Mouse (Mus musculus): ENCODE results near the gene Slamf6.
A peak's percentile ranks its signal among the peaks of the same experiment; 100 is the strongest.
"Not testable (repeated sequence)": the region's sequence is repeated elsewhere in the genome, so short reads cannot be mapped to it uniquely, and the experiment has no call there.

Slamf6 gene

GRCm38 (mm10) chr1:171917305-171918039 lies at the start of gene Slamf6:
Gene Slamf6 (plus strand): TSS chr1:171917515.
- no peak for DNase-seq

- DNase-seq = no peak
Measured at GRCm38 (mm10) chr1:171886989-171887388, 30.3 kb upstream of the Slamf6 start.

GRCm38 (mm10) chr1:171895364-171895763 lies 22.0 kb upstream of the Slamf6 start, which contains the start of gene Gm10521:
Gene Gm10521 (plus strand): TSS chr1:171895664.
- DNase-seq = not testable (repeated sequence)

- DNase-seq = no peak
Measured at GRCm38 (mm10) chr1:171904011-171904410, 13.3 kb upstream of the Slamf6 start.

DNA sequence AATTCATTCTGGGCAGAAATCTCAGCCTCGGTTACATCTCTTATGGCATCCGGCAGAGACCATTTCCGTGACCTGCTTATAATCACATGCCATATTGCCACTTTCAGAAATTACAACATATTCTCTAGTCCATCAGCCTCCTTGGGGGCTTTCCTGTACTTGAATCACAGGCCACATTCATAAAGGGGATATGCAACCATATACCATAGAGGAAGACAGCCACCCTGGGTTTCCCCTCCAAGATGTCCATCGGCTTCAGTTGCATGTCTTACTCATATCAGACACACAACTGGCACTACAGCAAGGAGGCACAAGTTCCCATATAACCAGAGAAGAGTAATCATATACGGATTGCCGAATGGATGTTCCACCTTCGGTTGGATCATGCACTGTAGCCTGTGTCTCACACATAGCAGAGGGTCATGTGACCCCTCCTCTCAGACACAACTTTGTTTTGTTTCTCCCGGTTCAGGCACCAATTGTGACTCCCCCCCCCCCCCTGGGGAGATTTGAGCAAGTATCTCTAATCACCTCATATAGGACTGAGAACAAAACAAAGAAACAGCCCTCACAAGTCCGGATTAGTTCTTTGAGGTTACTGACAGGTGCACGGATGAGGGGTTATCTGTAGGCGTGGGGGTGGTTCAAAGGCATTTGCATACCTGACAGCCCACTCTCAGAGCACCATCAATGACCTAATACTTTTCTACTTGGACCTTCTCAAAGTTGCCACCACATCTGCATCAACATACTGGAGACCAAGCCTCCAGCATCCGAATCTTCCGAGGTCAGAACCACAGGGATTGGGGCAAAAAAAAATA lies 1.5 kb upstream of the Slamf6 start:
- DNase-seq = no peak

DNA sequence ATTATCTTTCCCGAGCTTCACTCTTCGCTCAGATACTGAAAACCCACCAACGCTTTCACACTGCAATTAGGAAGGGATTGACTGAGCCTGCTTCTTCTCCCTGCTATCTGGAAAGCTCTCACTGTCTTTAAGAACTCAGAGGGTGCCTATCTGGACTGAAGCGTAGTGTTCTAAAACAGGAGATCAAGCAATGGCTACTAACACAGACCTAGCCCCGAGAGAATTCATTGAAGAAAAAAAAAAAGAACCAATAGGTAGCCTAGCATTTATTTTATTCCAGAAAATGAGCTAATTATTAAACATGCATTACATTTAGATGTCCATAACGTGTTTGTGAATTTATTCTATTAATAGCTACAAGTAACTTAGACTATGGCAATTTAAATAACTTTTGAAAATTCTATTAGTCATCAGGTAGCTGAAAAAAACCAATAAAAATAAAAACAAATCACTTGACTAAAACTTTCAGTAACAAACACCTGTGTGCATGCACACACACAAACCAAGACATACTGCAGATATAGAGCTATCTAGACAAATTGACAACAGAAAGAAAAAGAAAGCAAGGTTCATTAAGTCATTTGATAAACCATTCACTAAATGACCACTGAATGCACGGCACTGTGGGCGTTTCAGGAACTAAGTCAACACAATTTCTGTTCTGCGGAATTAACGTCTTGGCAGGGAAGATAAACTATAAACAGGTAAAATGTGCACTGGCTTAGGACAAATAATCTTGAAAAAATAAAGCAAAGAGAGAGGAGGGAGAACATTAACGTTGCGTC lies 1.0 kb downstream of the Slamf6 start:
- no peak for DNase-seq

- DNase-seq = no peak
Measured at GRCm38 (mm10) chr1:171919193-171919592, 1.9 kb downstream of the Slamf6 start.

DNA sequence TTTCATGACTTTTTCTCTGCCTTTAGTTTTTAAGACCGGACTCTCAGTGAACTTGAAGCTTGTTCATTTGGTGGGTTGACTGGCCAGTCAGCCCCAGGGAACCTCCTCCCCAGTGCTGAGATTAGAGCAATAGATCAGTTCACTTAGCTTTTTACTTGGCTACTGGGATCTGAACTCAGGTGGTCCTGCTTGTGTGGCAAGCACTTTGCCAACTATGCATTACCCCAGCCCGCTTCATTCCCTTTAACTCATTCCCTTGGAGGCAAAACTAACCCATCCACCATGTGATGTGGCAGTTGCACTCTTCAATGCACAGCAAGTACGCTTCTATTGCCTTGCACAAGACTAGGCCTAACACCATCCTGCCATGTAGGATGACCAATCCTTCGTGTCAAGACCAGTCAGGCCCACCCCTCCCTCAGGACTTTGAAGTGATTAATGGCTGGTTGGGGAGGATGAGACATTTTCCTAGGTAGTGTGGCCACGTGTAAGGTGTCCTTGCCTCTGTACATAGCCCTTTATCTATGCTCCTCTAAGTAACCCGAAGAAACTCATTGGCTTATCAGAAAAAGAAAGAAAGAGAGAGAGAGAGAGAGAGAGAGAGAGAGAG lies 2.7 kb downstream of the Slamf6 start:
- DNase-seq = no peak

GRCm38 (mm10) chr1:171920989-171921621 lies 3.8 kb downstream of the Slamf6 start:
- DNase-seq = no peak

GRCm38 (mm10) chr1:171921641-171922040 lies 4.3 kb downstream of the Slamf6 start:
- no peak for DNase-seq

- DNase-seq = no peak
Measured at GRCm38 (mm10) chr1:171922844-171923243, 5.5 kb downstream of the Slamf6 start.

- no peak for DNase-seq
Measured at GRCm38 (mm10) chr1:171924900-171925299, 7.6 kb downstream of the Slamf6 start.

- peak; percentile 4 for DNase-seq
Measured at GRCm38 (mm10) chr1:171933851-171934250, 16.5 kb downstream of the Slamf6 start.

- no peak for DNase-seq
Measured at GRCm38 (mm10) chr1:171938952-171939948, 21.9 kb downstream of the Slamf6 start.

DNA sequence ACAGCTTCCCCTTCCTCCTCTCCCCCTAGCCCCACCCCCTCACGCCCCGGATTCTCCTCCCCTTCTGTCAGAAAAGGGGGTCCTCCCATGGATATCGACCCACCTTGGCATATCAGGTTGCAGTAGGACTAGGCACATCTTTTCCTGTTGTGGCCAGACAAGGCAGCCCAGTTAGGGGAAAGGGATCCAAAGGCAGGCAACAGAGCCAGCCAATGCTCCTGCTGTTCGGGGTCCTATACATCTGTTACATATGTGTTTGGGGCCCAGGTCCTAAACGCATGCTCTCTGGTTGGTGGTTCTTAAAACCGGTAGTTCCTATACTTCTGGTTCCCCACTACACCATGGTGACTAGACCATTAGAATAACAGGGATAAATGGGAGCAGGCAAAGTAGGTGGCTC lies 23.3 kb downstream of the Slamf6 start:
- no peak for DNase-seq

DNA sequence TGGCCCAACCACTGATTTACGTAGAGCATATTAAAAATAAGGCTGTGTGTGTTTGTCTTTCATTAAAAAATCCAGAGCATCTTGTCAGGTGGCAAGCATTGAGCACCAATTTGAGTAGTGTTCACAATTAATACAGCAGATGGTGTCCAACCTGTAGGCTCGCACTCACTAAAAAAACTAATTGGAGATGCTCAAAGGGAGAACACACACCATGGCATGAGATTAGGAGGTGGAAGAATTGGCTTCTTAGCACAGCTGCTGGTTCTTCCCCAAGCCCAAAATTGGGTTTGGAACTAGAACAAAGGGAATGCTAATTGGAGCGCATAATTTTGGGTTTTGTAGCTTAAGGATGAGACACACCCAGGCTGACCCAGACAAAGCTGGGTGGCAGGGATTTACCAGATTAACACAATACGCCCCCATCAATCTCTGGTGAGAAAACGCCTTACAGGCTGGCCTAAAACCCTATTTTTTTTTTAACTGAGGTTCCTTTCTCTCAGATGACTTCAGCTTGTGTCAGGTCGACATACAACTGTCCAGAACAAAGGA lies 29.2 kb downstream of the Slamf6 start:
- peak; percentile 82 for DNase-seq

GRCm38 (mm10) chr1:171948161-171948945 lies 31.0 kb downstream of the Slamf6 start:
- no peak for DNase-seq

DNA sequence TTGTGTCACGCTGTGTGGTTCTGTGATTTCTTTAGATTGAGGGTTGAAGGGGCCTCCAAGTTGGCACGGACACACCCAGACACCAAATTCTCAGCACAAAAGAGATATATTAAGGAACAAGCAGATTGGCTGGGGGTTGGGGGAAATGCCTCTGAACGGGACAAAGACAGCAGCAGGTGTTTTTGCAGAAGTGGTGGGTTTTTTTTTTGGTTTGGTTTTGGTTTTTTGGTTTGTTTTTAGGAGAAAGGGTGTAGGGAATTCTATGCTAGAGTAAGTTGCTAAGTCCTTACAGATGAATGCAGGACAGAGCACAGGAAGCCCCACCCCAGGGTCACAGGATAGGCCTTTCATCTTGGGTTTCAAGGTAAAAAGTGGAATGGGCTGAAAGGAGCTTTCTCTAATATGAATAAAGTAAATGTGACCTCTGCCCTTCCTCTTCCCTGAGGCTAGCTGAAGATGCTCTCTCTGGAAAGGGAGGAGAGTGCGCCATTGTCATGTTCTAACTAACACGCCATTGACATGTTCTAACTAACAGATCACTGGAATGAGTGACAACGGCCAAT lies 31.7 kb downstream of the Slamf6 start:
- no peak for DNase-seq

DNA sequence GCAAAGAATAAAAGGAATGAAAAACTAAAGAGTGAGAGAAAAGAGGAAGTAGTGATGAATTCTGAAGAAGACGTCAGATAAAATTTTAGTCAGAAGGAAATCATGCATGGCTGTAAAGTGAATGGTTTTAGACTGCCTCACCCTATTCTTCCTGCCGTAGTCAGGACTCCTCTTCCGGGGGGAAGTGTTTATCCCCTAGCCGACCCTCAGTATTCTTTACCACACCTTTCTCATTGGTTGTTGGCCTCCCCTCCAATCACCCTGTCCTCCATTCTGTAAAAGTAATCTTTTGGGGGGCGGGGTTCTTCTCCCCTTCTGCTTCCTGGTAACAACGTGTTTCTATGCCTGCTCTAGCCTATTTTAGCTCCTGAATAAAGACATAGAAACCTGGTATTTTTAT lies 37.8 kb downstream of the Slamf6 start:
- DNase-seq = no peak

- DNase-seq = no peak
Measured at GRCm38 (mm10) chr1:171957411-171957810, 40.1 kb downstream of the Slamf6 start.

All from retina, postnatal 1 day (tissue).